Mouse (Mus musculus) MEL (cell line): ENCODE results near the gene Cyp1a1. TPM values are rescaled to one million over a fixed set of nuclear protein-coding genes. Genes with fewer than 3 reads are reported as not detected.

Experiments used
- DNase-seq: peaks from one replicate; pipeline ENCODE4 v3.0.0; 2011; ENCODE audit warnings: low read depth, low spot score
- H3K27ac ChIP-seq: 2 replicates; pipeline ENCODE4 v1.5.1; 2012; ENCODE audit warnings: low read depth, mild to moderate bottlenecking, control low read depth, low read length, moderate library complexity; ENCODE audit not compliant: control insufficient read depth
- H3K27me3 ChIP-seq, 2 experiments: fragments of 150-350 bp in 1 of 2; sonication (generic) in 1 of 2; 2 replicates each; pipeline ENCODE4 v1.6.1; 2012; ENCODE audit warnings: low read length in 2 of 2, mild to moderate bottlenecking in 2 of 2, improper control_type of control experiment in 1 of 2, moderate library complexity in 1 of 2; ENCODE audit not compliant: insufficient read depth in 2 of 2, control insufficient read depth in 1 of 2
- H3K36me3 ChIP-seq, 2 experiments: 2 replicates each; pipeline ENCODE4 v1.6.1; 2012 to 2014; ENCODE audit warnings: low read length in 2 of 2, improper control_type of control experiment in 1 of 2, inconsistent platforms in 1 of 2, mild to moderate bottlenecking in 1 of 2; ENCODE audit not compliant: insufficient read depth in 2 of 2, control insufficient read depth in 1 of 2
- H3K4me1 ChIP-seq, 2 experiments: fragments of 150-350 bp in 1 of 2; sonication (generic) in 1 of 2; 2 replicates each; pipeline ENCODE4 v1.6.1; 2012; ENCODE audit warnings: low read length in 2 of 2, improper control_type of control experiment in 1 of 2, mild to moderate bottlenecking in 1 of 2; ENCODE audit not compliant: insufficient read depth in 2 of 2, control insufficient read depth in 1 of 2
- H3K4me3 ChIP-seq, 2 experiments: fragments of 150-350 bp in 1 of 2; sonication (generic) in 1 of 2; 2 replicates each; pipeline ENCODE4 v1.5.1; 2012; ENCODE audit warnings: low read depth in 2 of 2, low read length in 2 of 2, mild to moderate bottlenecking in 2 of 2, moderate library complexity in 2 of 2, control low read depth in 1 of 2, improper control_type of control experiment in 1 of 2; ENCODE audit not compliant: control insufficient read depth in 1 of 2, insufficient read depth in 1 of 2
- H3K79me2 ChIP-seq: 2 replicates; pipeline ENCODE4 v1.6.1; 2012; ENCODE audit warnings: mild to moderate bottlenecking, low read length, moderate library complexity; ENCODE audit not compliant: control insufficient read depth, poor library complexity, insufficient read depth
- H3K9ac ChIP-seq: 2 replicates; pipeline ENCODE4 v1.6.1; 2012; ENCODE audit warnings: low read depth, mild to moderate bottlenecking, control low read depth, low read length, moderate library complexity; ENCODE audit not compliant: control insufficient read depth, poor library complexity, severe bottlenecking
- H3K9me3 ChIP-seq: fragments of 150-350 bp; sonication (generic); replicated peaks from 2 replicates; pipeline ENCODE4 v1.6.1; 2012; ENCODE audit warnings: mild to moderate bottlenecking, low read length, improper control_type of control experiment, moderate library complexity; ENCODE audit not compliant: insufficient read depth
- BHLHE40 ChIP-seq: IDR thresholded peaks from 2 replicates; pipeline ENCODE4 v1.6.1; 2012; ENCODE audit warnings: low read depth, mild to moderate bottlenecking, inconsistent platforms, low read length, improper control_type of control experiment, borderline replicate concordance
- CHD1 ChIP-seq: IDR thresholded peaks from 2 replicates; pipeline ENCODE4 v1.6.1; 2012; ENCODE audit warnings: low read depth, mild to moderate bottlenecking, inconsistent platforms, low read length, improper control_type of control experiment
- CHD2 ChIP-seq: IDR thresholded peaks from 2 replicates; pipeline ENCODE4 v1.6.1; 2011; ENCODE audit warnings: low read length, improper control_type of control experiment
- EP300 ChIP-seq, 2 experiments: IDR thresholded peaks; 2 replicates each; pipeline ENCODE4 v1.6.1; 2011; ENCODE audit warnings: improper control_type of control experiment in 2 of 2, low read length in 2 of 2, low read depth in 1 of 2, mild to moderate bottlenecking in 1 of 2
- GABPA ChIP-seq: IDR thresholded peaks from 2 replicates; pipeline ENCODE4 v1.6.1; 2012; ENCODE audit warnings: low read depth, mild to moderate bottlenecking, inconsistent platforms, low read length, improper control_type of control experiment, moderate library complexity
- HCFC1 ChIP-seq: IDR thresholded peaks from 2 replicates; pipeline ENCODE4 v1.6.1; 2012; ENCODE audit warnings: low read depth, mild to moderate bottlenecking, inconsistent platforms, low read length, improper control_type of control experiment, moderate library complexity
- JUND ChIP-seq: IDR thresholded peaks from 2 replicates; pipeline ENCODE4 v1.6.1; 2011; ENCODE audit warnings: low read depth, mild to moderate bottlenecking, improper control_type of control experiment, low read length
- MAX ChIP-seq: IDR thresholded peaks from 2 replicates; pipeline ENCODE4 v1.6.1; 2011; ENCODE audit warnings: low read length, improper control_type of control experiment
- MYB ChIP-seq: IDR thresholded peaks from 2 replicates; pipeline ENCODE4 v1.6.1; 2011; ENCODE audit warnings: mild to moderate bottlenecking, low read depth, low read length, improper control_type of control experiment
- NELFE ChIP-seq: IDR thresholded peaks from 2 replicates; pipeline ENCODE4 v1.6.1; 2011; ENCODE audit warnings: low read depth, low read length, improper control_type of control experiment
- POLR2A ChIP-seq, 2 experiments: IDR thresholded peaks; 2 replicates each; pipeline ENCODE4 v1.6.1; 2011 to 2012; ENCODE audit warnings: low read length in 2 of 2, mild to moderate bottlenecking in 2 of 2, control low read depth in 1 of 2, improper control_type of control experiment in 1 of 2, low read depth in 1 of 2, moderate library complexity in 1 of 2; ENCODE audit not compliant: control insufficient read depth in 1 of 2, insufficient read depth in 1 of 2, poor library complexity in 1 of 2
- POLR2AphosphoS2 ChIP-seq: IDR thresholded peaks from 2 replicates; pipeline ENCODE4 v1.6.1; 2011; ENCODE audit warnings: low read length, improper control_type of control experiment
- POLR2AphosphoS5 ChIP-seq: IDR thresholded peaks from 2 replicates; pipeline ENCODE4 v1.6.1; 2012; ENCODE audit warnings: low read depth, borderline replicate concordance, mild to moderate bottlenecking, inconsistent platforms, low read length, moderate library complexity, mixed read lengths
- RCOR1 ChIP-seq: IDR thresholded peaks from 2 replicates; pipeline ENCODE4 v1.6.1; 2012; ENCODE audit warnings: low read depth, mild to moderate bottlenecking, inconsistent platforms, low read length, improper control_type of control experiment
- SMC3 ChIP-seq: IDR thresholded peaks from 2 replicates; pipeline ENCODE4 v1.6.1; 2011; ENCODE audit warnings: low read depth, low read length, improper control_type of control experiment
- TBP ChIP-seq: IDR thresholded peaks from 2 replicates; pipeline ENCODE4 v1.8.0; 2011; ENCODE audit warnings: low read depth, low read length, improper control_type of control experiment
- TCF12 ChIP-seq: IDR thresholded peaks from 2 replicates; pipeline ENCODE4 v1.6.1; 2014; ENCODE audit warnings: low read depth, mild to moderate bottlenecking, inconsistent platforms, low read length, improper control_type of control experiment, moderate library complexity
- UBTF ChIP-seq: IDR thresholded peaks from 2 replicates; pipeline ENCODE4 v1.6.1; 2012; ENCODE audit warnings: low read depth, mild to moderate bottlenecking, inconsistent platforms, low read length, improper control_type of control experiment, moderate library complexity, borderline replicate concordance; ENCODE audit not compliant: insufficient read depth
- USF2 ChIP-seq, 2 experiments: IDR thresholded peaks; 2 replicates each; pipeline ENCODE4 v1.6.1; 2011 to 2012; ENCODE audit warnings: improper control_type of control experiment in 2 of 2, low read length in 2 of 2, borderline replicate concordance in 1 of 2, inconsistent platforms in 1 of 2, low read depth in 1 of 2, mild to moderate bottlenecking in 1 of 2; ENCODE audit not compliant: insufficient read depth in 1 of 2
- ZC3H11A ChIP-seq: IDR thresholded peaks from 2 replicates; pipeline ENCODE4 v1.6.1; 2012; ENCODE audit warnings: low read depth, mild to moderate bottlenecking, inconsistent platforms, low read length, improper control_type of control experiment
- ZKSCAN1 ChIP-seq: IDR thresholded peaks from 2 replicates; pipeline ENCODE4 v1.6.1; 2012; ENCODE audit warnings: low read depth, mild to moderate bottlenecking, inconsistent platforms, low read length, improper control_type of control experiment, moderate library complexity
- polyA plus RNA-seq, 2 experiments: library from polyadenylated mRNA; stranded (reverse) in 1 of 2; unstranded in 1 of 2; fragments of >175 nt in 1 of 2; fragments of >200 nt in 1 of 2; gene quantifications; 2 replicates each; pipeline versions ENCODE4 v1.2.1 to v1.2.4; 2012; ENCODE audit warnings: low replicate concordance in 2 of 2, low read depth in 1 of 2; ENCODE audit not compliant: insufficient read length in 2 of 2, insufficient read depth in 1 of 2, missing spikeins in 1 of 2
- total RNA-seq: library from RNA; depleted of rRNA; stranded (reverse); fragments of 300-350 nt; gene quantifications from 2 replicates; pipeline ENCODE4 v1.2.3, GENCODE M21; 2012

Gene Cyp1a1
- total and polyA plus RNA-seq, 3 experiments: 0.04 to 0.26 TPM; not detected in 1

GRCm38 (mm10) chr9:57647286-57648108 lies 40.2 kb upstream of the Cyp1a1 start (continued):
- peak; percentile 54 for TF ChIP-seq TCF12
- 0 out of 2 replicates have a peak, but pooled peaks have one; percentile 11 for TF ChIP-seq TBP
- TF ChIP-seq POLR2AphosphoS5: no peak
- no peak for TF ChIP-seq CHD1
- TF ChIP-seq MAX: peak; percentile 26; the same call in 1 of the 2 replicates
- TF ChIP-seq EP300 (IDR thresholded peaks at IDR 0.05; ENCODE audit: low read depth in 1 of 2, low read length in 2 of 2): peak; percentile 56 to 59
- TF ChIP-seq GABPA: no peak
- no peak for TF ChIP-seq ZKSCAN1
- TF ChIP-seq MYB: no peak

DNA sequence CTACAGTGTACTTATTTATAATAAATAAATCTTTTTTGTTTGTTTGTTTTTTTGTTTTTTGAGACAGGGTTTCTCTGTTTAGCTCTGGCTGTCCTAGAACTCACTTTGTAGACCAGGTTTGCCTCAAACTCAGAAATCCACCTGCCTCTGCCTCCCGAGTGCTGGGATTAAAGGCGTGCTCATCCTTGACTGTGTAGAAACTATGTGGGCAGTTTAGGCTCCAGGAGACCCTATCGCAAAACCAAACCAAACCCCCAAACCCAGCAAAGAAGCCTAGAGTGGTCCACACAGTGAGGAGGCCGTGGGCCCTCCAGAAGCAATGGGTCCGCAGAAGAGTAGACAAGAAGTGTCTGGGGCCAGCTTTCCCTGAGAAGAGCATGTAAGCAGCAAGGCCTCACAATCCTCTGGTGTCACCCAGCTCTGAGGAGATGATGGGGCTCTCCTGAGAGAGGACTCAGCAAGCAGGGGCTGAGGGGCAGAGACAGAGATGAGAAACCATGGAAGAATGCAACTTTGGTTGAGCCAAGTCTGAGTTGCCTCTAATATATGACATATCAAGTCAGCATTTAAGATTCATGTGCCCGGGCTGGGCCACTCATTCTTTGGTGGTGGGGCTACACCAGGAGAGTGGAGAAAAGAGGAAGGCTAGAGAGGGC lies 37.5 kb upstream of the Cyp1a1 start:
- TF ChIP-seq USF2 (IDR thresholded peaks at IDR 0.05; ENCODE audit: borderline replicate concordance in 1 of 2, insufficient read depth in 1 of 2, low read depth in 1 of 2, low read length in 2 of 2) (no peak), RCOR1 (no peak), ZC3H11A (no peak), BHLHE40 (no peak), JUND (no peak), POLR2AphosphoS5 (no peak), HCFC1 (no peak; the same call in 1 of the 2 replicates), CHD1 (no peak), SMC3 (no peak), POLR2A (IDR thresholded peaks at IDR 0.05; ENCODE audit: control insufficient read depth in 1 of 2, insufficient read depth in 1 of 2, low read depth in 1 of 2, low read length in 2 of 2, poor library complexity in 1 of 2) (no peak), UBTF (no peak), NELFE (no peak), CHD2 (no peak), POLR2AphosphoS2 (no peak)
- H3K27me3 ChIP-seq: no peaks in the 10 kb centered on the region
- peaks cover 0 to 27% of the 10 kb centered on the region in 2 experiments; a peak in 2 of 4 replicates for H3K36me3 ChIP-seq
- H3K9ac ChIP-seq: peak overlapping the region; percentile 70
- peaks cover 14 to 39% of the 10 kb centered on the region in 2 experiments for H3K4me1 ChIP-seq
- no peak for DNase-seq
- H3K27ac ChIP-seq: peak overlapping the region; percentile 94
- no peaks in the 10 kb centered on the region for H3K9me3 ChIP-seq
- H3K4me3 ChIP-seq: peak overlapping the region in 1 of 2 experiments; percentile 15; a peak in 1 of 4 replicates
- peaks cover 4% of the 10 kb centered on the region for H3K79me2 ChIP-seq
